Mouse (Mus musculus): Measurements from ENCODE around the gene Olfr813. TPM values are rescaled to one million over a fixed set of nuclear protein-coding genes. Genes with fewer than 3 reads are reported as not detected.
"Not testable (repeated sequence)": the region's sequence is repeated elsewhere in the genome, so short reads cannot be mapped to it uniquely, and the experiment has no call there.

Gene Olfr813
- not detected in 2 replicates for polyA plus RNA-seq (2015; fragmentation: Nextera tagmentation; extraction: Ambion mirVana)

DNA sequence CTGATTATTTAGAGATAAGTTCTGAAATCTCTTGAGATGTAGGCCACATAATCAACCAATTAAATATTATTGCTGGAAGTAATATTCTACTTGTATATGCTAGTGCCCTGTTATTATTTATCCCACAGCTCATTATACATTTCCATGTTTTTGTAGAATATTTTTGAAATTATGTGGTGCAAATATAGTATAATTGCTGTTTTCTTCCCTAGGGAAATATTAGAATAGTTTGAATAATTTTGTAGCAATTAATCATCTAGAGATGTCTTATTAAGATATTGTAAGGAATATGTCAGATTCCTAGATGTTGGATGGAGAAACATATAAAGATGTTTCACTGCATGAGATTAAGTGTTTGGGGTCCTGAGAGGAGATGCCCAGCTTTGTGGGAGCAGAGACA lies at the start of gene Olfr813:
Olfr813 (plus strand) TSS at position 301 of the 400 bp plus-strand sequence.
- Histone ChIP-seq H3K9ac (ENCODE audit: low read depth, low read length) (no peak within 1 kb of the TSS), H3K4me2 (ENCODE audit: low read depth, low read length) (no peak within 1 kb of the TSS), H3K27ac (ENCODE audit: low read length) (no peak within 1 kb of the TSS), H3K4me3 (ENCODE audit: low read length) (no peak within 1 kb of the TSS), H3K4me1 (ENCODE audit: control insufficient read depth, insufficient read depth, low read length) (no peaks in the 10 kb centered on the region), H3K9me3 (ENCODE audit: control insufficient read depth, low read length) (no peaks in the 10 kb centered on the region), H3K27me3 (replicated peaks; ENCODE audit: control insufficient read depth, insufficient read depth, low read length) (no peaks in the 10 kb centered on the region), H3K36me3 (ENCODE audit: control insufficient read depth, insufficient read depth, low read length) (no peaks in the 10 kb centered on the region)
- no peak for ATAC-seq

DNA sequence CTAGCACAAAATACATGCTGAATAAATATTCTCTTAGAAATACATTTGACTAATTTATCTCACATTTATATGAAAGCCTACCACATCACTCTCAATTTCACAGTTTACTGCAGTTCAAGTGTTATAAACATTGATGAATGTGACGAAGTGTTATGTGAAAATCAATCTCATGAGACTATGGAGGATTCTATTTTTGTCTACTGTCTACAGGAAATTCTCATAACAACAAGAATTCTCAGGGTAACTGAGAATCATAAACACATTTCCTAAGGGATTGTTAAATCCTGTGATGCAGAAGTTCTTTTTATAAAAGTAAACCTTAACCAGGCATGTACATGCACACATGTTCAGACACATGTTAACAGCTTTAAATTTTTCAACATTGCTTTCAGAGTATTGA lies 9.2 kb upstream of the Olfr813 start, which contains the start of gene Olfr812:
Olfr812 (minus strand) TSS at position 101 of the 400 bp plus-strand sequence.
- no peaks in the 10 kb centered on the region for H3K9me3 ChIP-seq (ENCODE audit: control insufficient read depth, low read length)
- no peak within 1 kb of the TSS for H3K27ac ChIP-seq (ENCODE audit: low read length)
- no peaks in the 10 kb centered on the region for H3K36me3 ChIP-seq (ENCODE audit: control insufficient read depth, insufficient read depth, low read length)
- no peaks in the 10 kb centered on the region for H3K4me1 ChIP-seq (ENCODE audit: control insufficient read depth, insufficient read depth, low read length)
- no peak within 1 kb of the TSS for H3K4me3 ChIP-seq (ENCODE audit: low read length)
- no peak for ATAC-seq
- no peak within 1 kb of the TSS for H3K4me2 ChIP-seq (ENCODE audit: low read depth, low read length)
- 68% methylated on average over 1 of the region's 1 CpGs for WGBS
- no peaks in the 10 kb centered on the region for H3K27me3 ChIP-seq (replicated peaks; ENCODE audit: control insufficient read depth, insufficient read depth, low read length)
- H3K9ac ChIP-seq (ENCODE audit: low read depth, low read length), result no peak within 1 kb of the TSS

DNA sequence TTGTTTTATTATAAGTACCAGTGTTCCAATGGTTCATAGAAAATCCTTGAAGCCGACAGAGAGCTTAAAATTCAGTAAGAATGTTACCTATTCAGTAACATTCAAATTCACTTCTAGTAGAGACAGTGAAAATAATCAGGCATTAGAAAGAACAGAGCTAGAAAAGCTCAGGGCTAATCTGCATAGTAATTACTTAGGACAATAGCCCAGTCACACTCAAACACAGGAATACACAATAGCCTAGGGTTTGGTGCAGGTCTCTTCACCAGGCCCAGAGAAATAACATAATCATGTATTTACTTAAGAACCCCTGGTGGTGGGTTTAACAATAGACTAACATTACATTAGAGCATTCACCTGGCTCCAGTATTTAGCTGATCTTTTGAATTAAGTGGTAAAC lies 7.8 kb upstream of the Olfr813 start:
- Histone ChIP-seq H3K4me2 (ENCODE audit: low read depth, low read length) (no peak overlapping the region), H3K36me3 (ENCODE audit: control insufficient read depth, insufficient read depth, low read length) (no peaks in the 10 kb centered on the region), H3K4me1 (ENCODE audit: control insufficient read depth, insufficient read depth, low read length) (no peaks in the 10 kb centered on the region), H3K9ac (ENCODE audit: low read depth, low read length) (no peak overlapping the region), H3K4me3 (ENCODE audit: low read length) (no peak overlapping the region), H3K9me3 (ENCODE audit: control insufficient read depth, low read length) (no peaks in the 10 kb centered on the region), H3K27ac (ENCODE audit: low read length) (no peak overlapping the region), H3K27me3 (replicated peaks; ENCODE audit: control insufficient read depth, insufficient read depth, low read length) (no peaks in the 10 kb centered on the region)
- 70% methylated on average over 1 of the region's 1 CpGs for WGBS
- no peak for ATAC-seq

DNA sequence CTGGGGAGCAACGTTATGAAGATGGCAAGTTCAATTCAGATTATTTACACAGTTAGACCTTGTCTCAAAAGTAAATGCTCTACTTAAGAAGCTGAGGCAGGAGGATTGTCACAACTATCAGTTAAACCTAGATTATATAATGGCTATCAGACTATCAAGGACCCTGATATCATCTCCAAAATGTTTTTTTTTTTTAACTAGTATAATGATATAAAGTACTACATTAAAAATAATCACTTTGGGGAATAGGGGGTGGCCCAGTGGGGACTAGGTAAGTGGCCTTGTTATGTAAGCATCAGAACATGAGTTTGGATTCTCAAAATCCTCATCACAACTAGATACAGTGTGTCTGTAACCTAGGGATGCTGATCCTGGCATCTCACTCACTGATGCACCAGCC lies 24.6 kb downstream of the Olfr813 start, which contains the start of gene Olfr814:
Olfr814 (minus strand) TSS at position 101 of the 400 bp plus-strand sequence.
- WGBS, result no CpG with 5 or more reads among the region's 1 CpGs
- H3K4me3 ChIP-seq (ENCODE audit: low read length); H3K9ac ChIP-seq (ENCODE audit: low read depth, low read length); ATAC-seq; H3K27ac ChIP-seq (ENCODE audit: low read length); H3K36me3 ChIP-seq (ENCODE audit: control insufficient read depth, insufficient read depth, low read length); H3K4me2 ChIP-seq (ENCODE audit: low read depth, low read length); H3K9me3 ChIP-seq (ENCODE audit: control insufficient read depth, low read length); H3K4me1 ChIP-seq (ENCODE audit: control insufficient read depth, insufficient read depth, low read length); H3K27me3 ChIP-seq (replicated peaks; ENCODE audit: control insufficient read depth, insufficient read depth, low read length): not testable (repeated sequence)

DNA sequence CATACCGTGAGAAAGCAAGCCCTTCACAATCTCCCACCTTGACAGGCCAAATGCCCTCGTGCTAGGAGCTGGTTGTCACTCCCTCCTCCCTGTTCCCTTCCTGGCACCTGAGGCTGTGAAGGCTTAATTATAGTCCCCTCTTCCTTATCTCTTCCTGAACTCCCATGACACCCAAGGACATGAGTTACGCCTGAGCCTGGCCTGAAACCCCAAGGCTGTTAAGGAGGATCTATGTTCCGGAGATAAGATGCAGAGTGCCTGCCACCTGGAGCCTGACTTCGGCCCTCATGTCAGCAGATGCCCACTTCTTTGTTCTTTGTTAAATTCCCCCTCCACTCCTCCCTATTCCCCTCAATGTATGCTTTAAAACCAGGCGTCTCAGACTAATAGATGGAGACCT lies 30.3 kb downstream of the Olfr813 start:
- H3K9me3 ChIP-seq (ENCODE audit: control insufficient read depth, low read length); H3K4me3 ChIP-seq (ENCODE audit: low read length); H3K27ac ChIP-seq (ENCODE audit: low read length); H3K36me3 ChIP-seq (ENCODE audit: control insufficient read depth, insufficient read depth, low read length); ATAC-seq; H3K4me2 ChIP-seq (ENCODE audit: low read depth, low read length); H3K9ac ChIP-seq (ENCODE audit: low read depth, low read length); H3K4me1 ChIP-seq (ENCODE audit: control insufficient read depth, insufficient read depth, low read length); H3K27me3 ChIP-seq (replicated peaks; ENCODE audit: control insufficient read depth, insufficient read depth, low read length): not testable (repeated sequence)
- 73% methylated on average over 6 of the region's 6 CpGs for WGBS

DNA sequence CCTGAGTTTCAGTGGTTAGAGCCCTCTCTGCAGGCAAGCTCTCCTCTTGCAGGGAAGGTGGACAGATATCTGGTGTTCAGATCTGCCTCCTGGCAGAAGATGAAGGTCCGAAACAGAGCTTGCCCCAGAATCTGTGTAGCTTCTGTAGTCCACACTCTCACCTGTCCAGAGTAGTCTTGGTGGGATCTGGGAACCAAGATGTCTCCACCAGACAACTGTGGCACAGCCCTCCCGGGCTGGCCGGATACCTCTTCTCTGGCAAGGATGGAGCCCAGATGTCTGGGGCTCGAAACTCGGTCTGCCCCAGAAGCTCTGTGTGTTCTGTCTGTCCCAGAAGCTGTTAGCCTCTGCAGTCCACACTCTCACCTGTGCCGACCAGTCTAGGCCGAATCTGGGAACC lies 30.8 kb downstream of the Olfr813 start:
- ATAC-seq, result no peak
- no peak overlapping the region for H3K4me2 ChIP-seq (ENCODE audit: low read depth, low read length)
- H3K4me3 ChIP-seq (ENCODE audit: low read length), result no peak overlapping the region
- H3K27ac ChIP-seq (ENCODE audit: low read length), result no peak overlapping the region
- no peaks in the 10 kb centered on the region for H3K36me3 ChIP-seq (ENCODE audit: control insufficient read depth, insufficient read depth, low read length)
- 93% methylated on average over 7 of the region's 7 CpGs for WGBS
- no peaks in the 10 kb centered on the region for H3K4me1 ChIP-seq (ENCODE audit: control insufficient read depth, insufficient read depth, low read length)
- H3K27me3 ChIP-seq (replicated peaks; ENCODE audit: control insufficient read depth, insufficient read depth, low read length), result no peaks in the 10 kb centered on the region
- H3K9me3 ChIP-seq (ENCODE audit: control insufficient read depth, low read length), result no peaks in the 10 kb centered on the region
- no peak overlapping the region for H3K9ac ChIP-seq (ENCODE audit: low read depth, low read length)

DNA sequence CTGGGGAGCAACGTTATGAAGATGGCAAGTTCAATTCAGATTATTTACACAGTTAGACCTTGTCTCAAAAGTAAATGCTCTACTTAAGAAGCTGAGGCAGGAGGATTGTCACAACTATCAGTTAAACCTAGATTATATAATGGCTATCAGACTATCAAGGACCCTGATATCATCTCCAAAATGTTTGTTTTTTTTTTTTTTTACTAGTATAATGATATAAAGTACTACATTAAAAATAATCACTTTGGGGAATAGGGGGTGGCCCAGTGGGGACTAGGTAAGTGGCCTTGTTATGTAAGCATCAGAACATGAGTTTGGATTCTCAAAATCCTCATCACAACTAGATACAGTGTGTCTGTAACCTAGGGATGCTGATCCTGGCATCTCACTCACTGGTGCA lies 50.6 kb downstream of the Olfr813 start, which contains the start of gene Olfr815:
Olfr815 (minus strand) TSS at position 101 of the 400 bp plus-strand sequence.
- H3K9ac ChIP-seq (ENCODE audit: low read depth, low read length); H3K4me1 ChIP-seq (ENCODE audit: control insufficient read depth, insufficient read depth, low read length); H3K4me2 ChIP-seq (ENCODE audit: low read depth, low read length); H3K4me3 ChIP-seq (ENCODE audit: low read length); H3K36me3 ChIP-seq (ENCODE audit: control insufficient read depth, insufficient read depth, low read length); H3K9me3 ChIP-seq (ENCODE audit: control insufficient read depth, low read length); H3K27ac ChIP-seq (ENCODE audit: low read length); H3K27me3 ChIP-seq (replicated peaks; ENCODE audit: control insufficient read depth, insufficient read depth, low read length); ATAC-seq: not testable (repeated sequence)
- WGBS, result no CpG with 5 or more reads among the region's 1 CpGs

Other genes with a start within 250 kb of the Olfr813 start
- gene Olfr796, start 242.8 kb upstream of the Olfr813 start, polyA plus RNA-seq (2015; fragmentation: Nextera tagmentation; extraction: Ambion mirVana), result not detected in 2 replicates
- gene Olfr798, start 227.4 kb upstream of the Olfr813 start, polyA plus RNA-seq (2015; fragmentation: Nextera tagmentation; extraction: Ambion mirVana), result not detected in 2 replicates
- not detected in 2 replicates for gene Olfr799, start 217.9 kb upstream of the Olfr813 start, polyA plus RNA-seq (2015; fragmentation: Nextera tagmentation; extraction: Ambion mirVana)
- gene Olfr800, start 197.7 kb upstream of the Olfr813 start, polyA plus RNA-seq (2015; fragmentation: Nextera tagmentation; extraction: Ambion mirVana), result not detected in 2 replicates
- gene Olfr801, start 181.5 kb upstream of the Olfr813 start, polyA plus RNA-seq (2015; fragmentation: Nextera tagmentation; extraction: Ambion mirVana), result not detected in 2 replicates
- not detected in 2 replicates for gene Olfr802, start 167.2 kb upstream of the Olfr813 start, polyA plus RNA-seq (2015; fragmentation: Nextera tagmentation; extraction: Ambion mirVana)
- not detected in 2 replicates for gene Olfr803, start 161.1 kb upstream of the Olfr813 start, polyA plus RNA-seq (2015; fragmentation: Nextera tagmentation; extraction: Ambion mirVana)
- not detected in 2 replicates for gene Olfr804, start 152.2 kb upstream of the Olfr813 start, polyA plus RNA-seq (2015; fragmentation: Nextera tagmentation; extraction: Ambion mirVana)
- gene Olfr805, start 126.0 kb upstream of the Olfr813 start, polyA plus RNA-seq (2015; fragmentation: Nextera tagmentation; extraction: Ambion mirVana), result not detected in 2 replicates
- not detected in 2 replicates for gene Olfr806, start 113.4 kb upstream of the Olfr813 start, polyA plus RNA-seq (2015; fragmentation: Nextera tagmentation; extraction: Ambion mirVana)
- not detected in 2 replicates for gene Olfr807, start 97.6 kb upstream of the Olfr813 start, polyA plus RNA-seq (2015; fragmentation: Nextera tagmentation; extraction: Ambion mirVana)
- not detected in 2 replicates for gene Olfr808, start 89.9 kb upstream of the Olfr813 start, polyA plus RNA-seq (2015; fragmentation: Nextera tagmentation; extraction: Ambion mirVana)
- gene Olfr809, start 80.7 kb upstream of the Olfr813 start, polyA plus RNA-seq (2015; fragmentation: Nextera tagmentation; extraction: Ambion mirVana), result not detected in 2 replicates
- not detected in 2 replicates for gene Olfr810, start 60.5 kb upstream of the Olfr813 start, polyA plus RNA-seq (2015; fragmentation: Nextera tagmentation; extraction: Ambion mirVana)
- gene Olfr811, start 51.0 kb upstream of the Olfr813 start, polyA plus RNA-seq (2015; fragmentation: Nextera tagmentation; extraction: Ambion mirVana), result not detected in 2 replicates
- not detected in 2 replicates for gene Olfr812, start 9.3 kb upstream of the Olfr813 start, polyA plus RNA-seq (2015; fragmentation: Nextera tagmentation; extraction: Ambion mirVana)
- not detected in 2 replicates for gene Olfr814, start 24.5 kb downstream of the Olfr813 start, polyA plus RNA-seq (2015; fragmentation: Nextera tagmentation; extraction: Ambion mirVana)
- gene Olfr815, start 50.5 kb downstream of the Olfr813 start, polyA plus RNA-seq (2015; fragmentation: Nextera tagmentation; extraction: Ambion mirVana), result not detected in 2 replicates
- not detected in 2 replicates for gene Olfr816, start 60.2 kb downstream of the Olfr813 start, polyA plus RNA-seq (2015; fragmentation: Nextera tagmentation; extraction: Ambion mirVana)
- gene Olfr818, start 93.7 kb downstream of the Olfr813 start, polyA plus RNA-seq (2015; fragmentation: Nextera tagmentation; extraction: Ambion mirVana), result not detected in 2 replicates
- not detected in 2 replicates for gene Olfr819, start 111.9 kb downstream of the Olfr813 start, polyA plus RNA-seq (2015; fragmentation: Nextera tagmentation; extraction: Ambion mirVana)
- not detected in 2 replicates for gene Olfr247, start 120.8 kb downstream of the Olfr813 start, polyA plus RNA-seq (2015; fragmentation: Nextera tagmentation; extraction: Ambion mirVana)
- not detected in 2 replicates for gene Gm10310, start 129.7 kb downstream of the Olfr813 start, polyA plus RNA-seq (2015; fragmentation: Nextera tagmentation; extraction: Ambion mirVana)
- gene Olfr820, start 157.3 kb downstream of the Olfr813 start, polyA plus RNA-seq (2015; fragmentation: Nextera tagmentation; extraction: Ambion mirVana), result not detected in 2 replicates
- not detected in 2 replicates for gene Olfr821, start 175.0 kb downstream of the Olfr813 start, polyA plus RNA-seq (2015; fragmentation: Nextera tagmentation; extraction: Ambion mirVana)
- not detected in 2 replicates for gene Olfr822, start 215.8 kb downstream of the Olfr813 start, polyA plus RNA-seq (2015; fragmentation: Nextera tagmentation; extraction: Ambion mirVana)

Measured in intestine, embryonic 16.5 days (tissue).